Mouse (Mus musculus) C2C12 (cell line): Measurements from ENCODE around the gene Abhd14a.

Experiments
- CEBPB ChIP-seq: IDR thresholded peaks from one replicate; pipeline ENCODE4 v1.6.1; 2011; ENCODE audit warnings: low read depth, mild to moderate bottlenecking, control low read depth, moderate library complexity
- CTCF ChIP-seq: IDR thresholded peaks from one replicate; pipeline ENCODE4 v1.5.1; 2011; ENCODE audit not compliant: control insufficient read depth, insufficient read depth, insufficient read length
- FOSL1 ChIP-seq: IDR thresholded peaks from one replicate; pipeline ENCODE4 v1.8.0; 2011; ENCODE audit warnings: mild to moderate bottlenecking, low read length; ENCODE audit not compliant: poor library complexity, insufficient read depth, severe bottlenecking
- MAX ChIP-seq: IDR thresholded peaks from one replicate; pipeline ENCODE4 v1.6.1; 2011; ENCODE audit warnings: mild to moderate bottlenecking, control low read depth
- MYOD1 ChIP-seq: IDR thresholded peaks from one replicate; pipeline ENCODE4 v1.6.1; 2011; ENCODE audit warnings: low read depth; ENCODE audit not compliant: control insufficient read depth, insufficient read length
- MYOG ChIP-seq: IDR thresholded peaks from one replicate; pipeline ENCODE4 v1.6.1; 2011; ENCODE audit not compliant: control insufficient read depth, insufficient read length; ENCODE audit errors: extremely low read depth
- USF1 ChIP-seq: IDR thresholded peaks from one replicate; pipeline ENCODE4 v1.6.1; 2011; ENCODE audit warnings: low read depth, mild to moderate bottlenecking, control low read depth, moderate library complexity

DNA sequence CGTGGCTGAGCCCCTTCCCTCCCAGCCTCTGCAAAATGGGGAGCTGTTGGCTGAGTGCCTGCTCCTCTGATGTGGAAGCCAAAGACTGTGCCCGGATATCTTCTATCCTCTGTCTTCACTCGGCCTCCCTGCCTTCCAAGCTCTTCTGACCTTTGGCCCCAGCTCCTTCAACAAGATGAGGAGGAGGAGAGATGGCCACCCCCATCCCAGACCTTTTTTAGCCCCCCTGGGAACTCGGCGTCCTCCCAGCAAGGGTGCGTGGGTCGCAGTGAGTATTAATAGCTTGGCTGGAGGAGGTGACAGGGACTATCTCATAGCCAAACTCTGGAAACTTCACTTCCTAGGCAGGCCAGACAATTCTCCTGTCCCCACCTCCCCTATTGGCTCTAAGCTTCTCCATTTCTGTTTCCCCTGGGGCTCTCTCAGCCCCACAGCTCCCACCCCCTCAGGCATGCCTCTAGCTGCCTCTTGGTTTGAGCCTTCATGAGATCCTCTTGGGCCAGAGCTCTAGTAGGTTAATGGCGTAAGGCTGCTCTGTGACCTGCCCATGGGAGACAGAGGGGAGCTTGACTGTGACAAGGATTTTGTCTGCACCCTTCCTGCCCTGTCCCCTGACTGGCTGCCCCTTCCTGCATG lies 40.9 kb downstream of the Abhd14a start:
- TF ChIP-seq CTCF (no peak), USF1 (no peak), MAX (no peak), MYOG (no peak), MYOD1 (no peak), CEBPB (no peak), FOSL1 (no peak)
